Mouse (Mus musculus): ENCODE measurements around the gene Mrpl37.

DNA sequence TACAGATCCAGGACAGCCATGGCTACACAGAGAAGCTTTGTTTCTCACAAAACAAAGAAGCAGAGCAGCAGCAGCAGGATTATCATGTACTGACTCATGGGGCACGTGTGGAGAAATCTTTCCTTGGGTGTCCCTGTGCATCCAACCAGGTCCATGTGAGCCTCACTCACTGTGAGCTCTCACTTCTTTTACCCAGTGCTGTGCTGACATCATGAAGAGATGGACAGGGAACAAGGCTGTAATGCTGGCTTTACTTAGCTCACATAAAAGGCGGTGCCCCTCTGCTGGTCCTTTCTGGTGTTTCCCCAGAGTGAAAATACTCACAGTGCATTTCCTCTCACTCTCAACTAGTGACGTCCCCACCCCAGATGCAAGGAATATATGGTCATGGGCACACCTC lies 45.2 kb downstream of the Mrpl37 start:
- no peak for TF ChIP-seq CTCF (IDR thresholded peaks at IDR 0.05; ENCODE audit: low read depth, low read length)
- no peak for TF ChIP-seq POLR2A (IDR thresholded peaks at IDR 0.05; ENCODE audit: insufficient read depth, low read length)

Data from ES-Bruce4 (cell line).